Mouse (Mus musculus): ENCODE measurements at regions not wholly inside any gene's neighbourhood (a gene's known extent, or its start where the extent isn't known, plus 50 kb on each side); places are given as distances from the start of the nearest gene placed in this dataset.
"Not testable (repeated sequence)": the region's sequence is repeated elsewhere in the genome, so short reads cannot be mapped to it uniquely, and the experiment has no call there.

DNA sequence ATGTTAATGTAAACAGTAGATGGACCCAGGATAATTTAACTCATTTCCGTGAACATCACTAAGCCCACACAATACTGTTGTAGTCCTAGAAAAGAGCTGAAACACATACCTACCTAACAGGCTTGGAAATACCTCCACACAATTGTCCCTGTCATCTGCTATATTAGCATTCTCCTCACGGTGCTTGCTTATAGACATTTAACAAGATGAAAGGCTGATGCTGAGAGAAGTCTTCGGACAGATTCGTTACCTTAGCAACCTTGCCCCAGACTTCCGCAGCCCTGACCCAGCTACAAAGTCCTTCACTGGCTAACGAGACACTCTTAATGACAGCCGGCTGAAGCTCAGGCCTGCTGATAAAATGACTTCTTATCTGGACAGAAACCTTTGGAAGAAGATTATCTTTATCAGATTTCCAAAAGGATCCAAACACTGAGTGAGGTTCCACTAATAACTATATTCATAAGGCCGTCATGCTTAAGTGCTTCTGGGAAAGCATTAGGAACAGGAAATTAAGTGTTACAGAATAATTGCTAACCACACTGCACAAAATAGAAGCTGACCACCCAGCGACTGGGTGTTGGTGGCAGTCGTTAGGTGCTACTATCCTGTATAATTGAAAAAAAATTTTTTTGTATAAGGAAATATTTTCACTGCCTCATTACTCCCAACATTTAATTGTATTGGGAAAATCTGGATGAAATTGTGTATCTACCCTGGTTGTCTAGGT is 267.0 kb upstream of the Tmpo start:
- DNase-seq (ENCODE audit: low spot score): no peak

GRCm38 (mm10) chr10:91443321-91443720 is 262.2 kb upstream of the Tmpo start:
- no peak for DNase-seq (ENCODE audit: low spot score)

DNA sequence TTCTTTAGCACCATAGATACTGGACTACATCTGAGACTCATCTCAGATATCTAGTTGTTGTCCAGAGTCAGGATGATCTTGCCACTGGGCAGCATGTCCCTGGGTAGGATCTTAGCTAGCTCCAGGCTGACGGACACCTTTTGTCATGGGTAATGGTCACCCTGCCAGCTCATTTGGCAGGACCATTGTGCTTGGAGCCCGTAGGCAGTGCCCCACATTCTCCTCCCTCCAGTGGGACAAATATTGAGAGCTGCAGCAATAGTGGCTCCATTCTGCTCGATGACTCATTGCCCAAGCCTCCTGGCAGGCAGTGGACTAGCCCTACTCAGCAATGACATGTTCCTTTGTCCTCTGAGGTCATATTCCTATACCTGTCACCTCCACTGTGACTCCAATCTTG is 258.9 kb upstream of the Tmpo start:
- DNase-seq (ENCODE audit: low spot score): no peak

- no peak for DNase-seq (ENCODE audit: low spot score)
Measured at GRCm38 (mm10) chr10:91437917-91438316, 256.8 kb upstream of the Tmpo start.

DNA sequence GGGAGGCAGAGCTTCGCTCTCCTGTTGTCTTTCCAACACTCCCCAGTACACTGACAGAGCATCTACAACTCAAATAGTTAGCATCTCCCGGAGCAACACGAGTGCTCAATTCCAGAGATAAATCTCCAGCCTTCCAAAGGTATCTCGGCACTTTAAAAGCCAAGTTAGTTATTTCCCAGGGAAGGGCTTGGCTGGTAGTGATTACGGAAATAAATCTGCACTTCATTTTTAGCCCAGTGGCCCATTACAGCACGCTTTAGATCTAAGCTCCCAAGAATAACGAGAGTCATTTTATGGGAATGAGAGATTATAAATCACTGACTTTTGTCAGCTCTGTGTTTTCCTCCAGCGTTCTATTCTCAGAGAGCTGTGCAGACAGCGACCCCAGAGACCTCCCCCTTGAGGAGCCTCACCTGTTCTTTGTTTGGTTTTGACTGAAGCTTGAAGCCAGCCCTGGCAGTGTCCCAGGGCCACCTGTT is 255.0 kb upstream of the Tmpo start:
- DNase-seq (ENCODE audit: low spot score): no peak

DNA sequence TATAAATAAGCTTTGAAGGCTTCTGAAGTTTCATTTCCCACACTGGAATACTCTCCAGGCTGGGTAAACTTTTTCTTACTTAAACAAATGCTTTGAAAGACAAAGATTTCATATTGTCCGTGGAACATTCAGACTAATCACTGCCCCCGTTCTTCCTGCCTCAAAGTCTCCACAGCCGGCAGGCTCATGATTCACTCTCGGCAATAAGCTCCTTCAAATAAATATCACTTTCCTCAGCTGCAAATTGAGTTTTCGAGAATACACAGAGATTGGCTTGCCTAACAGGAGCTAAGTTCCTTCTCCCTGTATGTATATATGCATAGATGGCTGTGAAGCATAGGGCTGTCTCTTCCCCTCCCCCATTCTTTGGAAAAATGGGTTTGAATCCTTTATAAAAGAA is 249.2 kb upstream of the Tmpo start:
- no peak for DNase-seq (ENCODE audit: low spot score)

DNA sequence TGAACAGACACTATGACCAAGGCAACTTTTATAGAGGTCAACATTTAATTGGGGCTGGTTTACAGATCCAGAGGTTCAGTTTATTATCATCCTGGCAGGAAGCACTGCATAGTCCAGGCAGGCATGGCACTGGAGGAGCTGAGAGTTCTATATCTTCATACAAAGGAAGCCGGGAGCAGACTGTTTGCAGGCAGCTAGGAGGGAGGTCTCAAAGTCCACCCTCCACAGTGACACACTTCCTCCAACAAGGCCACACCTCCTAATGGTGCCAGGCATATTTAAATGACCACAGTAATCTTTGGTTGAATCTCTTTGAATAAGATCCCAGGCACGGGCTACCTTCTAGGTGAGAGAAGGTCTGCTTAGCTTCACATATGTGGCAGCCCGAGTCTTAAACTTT is 245.5 kb upstream of the Tmpo start:
- no peak for DNase-seq (ENCODE audit: low spot score)

DNA sequence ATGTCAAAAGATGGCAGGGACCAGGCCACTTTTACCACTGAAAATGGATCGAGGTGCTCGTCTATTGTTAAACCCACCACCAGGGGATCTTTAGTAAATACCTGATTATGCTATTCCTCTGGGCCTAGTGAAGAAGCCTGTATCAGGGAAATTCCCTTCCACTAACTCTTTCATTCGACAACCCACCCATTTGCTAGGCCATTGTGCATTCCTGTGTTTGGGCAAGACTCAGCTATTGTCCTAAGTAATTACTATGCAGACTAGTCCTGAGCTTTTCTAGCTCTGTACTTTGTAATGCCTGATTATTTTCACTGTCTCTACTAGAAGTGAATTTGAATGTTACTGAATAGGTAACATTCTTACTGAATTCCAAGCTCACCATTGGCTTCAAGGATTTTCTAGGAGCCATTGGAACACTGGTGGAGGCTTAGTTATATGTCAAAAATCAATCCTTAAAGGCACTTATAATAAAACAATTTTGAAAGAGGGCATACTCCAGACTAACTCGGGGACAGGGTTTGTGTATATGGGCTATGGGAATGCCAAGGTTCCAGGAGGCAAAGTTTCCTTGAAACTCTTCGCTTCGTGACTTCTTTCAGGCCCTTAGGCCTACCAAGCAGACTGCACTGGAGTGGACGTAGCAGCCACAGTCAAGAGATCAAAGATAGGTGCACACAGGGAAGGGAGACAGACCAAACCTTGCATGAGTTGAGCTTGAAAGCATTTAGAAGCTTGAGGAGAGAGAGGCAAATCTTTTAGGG is 244.7 kb upstream of the Tmpo start:
- not testable (repeated sequence) for DNase-seq (ENCODE audit: low spot score)

DNA sequence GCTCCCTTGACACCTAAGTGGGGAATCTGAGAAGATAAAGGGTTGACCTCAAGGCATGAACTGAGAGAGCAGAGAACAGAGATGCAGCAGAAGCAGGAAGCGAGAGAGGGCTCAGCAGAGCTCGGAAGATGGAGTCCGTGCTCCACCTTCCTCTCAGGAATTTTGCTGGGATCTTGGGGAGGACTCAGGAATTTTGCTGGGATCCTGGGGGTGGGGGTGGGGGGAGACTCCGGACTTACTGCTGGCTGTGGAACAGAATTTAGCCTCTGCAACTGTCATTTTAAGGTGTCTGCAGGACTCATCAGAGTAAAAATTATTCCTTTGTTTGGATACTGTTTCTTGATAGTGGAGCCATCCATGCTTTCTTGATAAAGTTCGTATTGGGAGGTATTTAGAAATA is 243.7 kb upstream of the Tmpo start:
- DNase-seq (ENCODE audit: low spot score): no peak

GRCm38 (mm10) chr10:91387255-91387654 is 206.1 kb upstream of the Tmpo start:
- DNase-seq (ENCODE audit: low spot score): no peak

GRCm38 (mm10) chr10:91384372-91384771 is 203.3 kb upstream of the Tmpo start:
- peak; percentile 3 for DNase-seq (ENCODE audit: low spot score)

GRCm38 (mm10) chr10:91376683-91377082 is 195.6 kb upstream of the Tmpo start:
- no peak for DNase-seq (ENCODE audit: low spot score)

DNA sequence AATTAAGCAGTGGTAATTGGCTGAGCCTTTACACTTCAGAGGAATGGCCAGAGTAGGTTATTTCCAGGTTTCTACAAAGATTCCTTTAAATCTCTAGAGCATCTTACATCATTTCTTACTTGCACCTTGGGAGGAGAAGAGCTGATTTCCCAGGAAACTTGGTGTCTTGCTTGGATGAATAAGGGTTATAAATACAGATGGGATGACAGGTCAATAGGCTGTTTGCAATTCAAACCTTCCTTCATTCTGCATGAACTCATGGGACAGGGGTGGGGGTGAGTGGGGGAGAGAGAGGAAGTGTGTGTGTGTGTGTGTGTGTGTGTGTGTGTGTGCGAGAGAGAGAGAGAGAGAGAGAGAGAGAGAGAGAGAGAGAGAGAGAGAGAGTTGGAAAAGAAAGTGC is 186.4 kb upstream of the Tmpo start:
- DNase-seq (ENCODE audit: low spot score): no peak

GRCm38 (mm10) chr10:91362587-91362986 is 181.5 kb upstream of the Tmpo start:
- DNase-seq (ENCODE audit: low spot score): no peak

DNA sequence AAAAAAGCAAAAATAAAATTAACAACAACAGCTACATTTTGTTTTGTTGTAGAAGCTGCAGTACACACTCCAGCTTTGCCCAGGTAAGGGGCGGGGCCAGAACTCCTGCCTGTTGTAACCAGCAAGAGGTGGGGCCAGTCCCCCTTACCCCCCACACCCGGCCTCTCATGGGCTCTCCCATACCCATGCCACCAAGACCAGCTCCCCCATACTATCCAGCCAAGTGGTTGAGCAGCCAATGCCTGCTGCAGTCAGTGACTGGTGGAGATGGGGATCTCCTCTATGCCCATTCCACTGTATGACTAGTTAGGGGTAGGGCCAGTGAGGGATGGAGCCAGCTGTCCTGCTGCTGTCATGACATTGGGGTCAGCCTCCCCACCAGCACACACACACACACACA is 180.5 kb upstream of the Tmpo start:
- no peak for DNase-seq (ENCODE audit: low spot score)

GRCm38 (mm10) chr10:91345465-91345864 is 164.3 kb upstream of the Tmpo start:
- no peak for DNase-seq (ENCODE audit: low spot score)

GRCm38 (mm10) chr10:91342083-91342482 is 161.0 kb upstream of the Tmpo start:
- no peak for DNase-seq (ENCODE audit: low spot score)

DNA sequence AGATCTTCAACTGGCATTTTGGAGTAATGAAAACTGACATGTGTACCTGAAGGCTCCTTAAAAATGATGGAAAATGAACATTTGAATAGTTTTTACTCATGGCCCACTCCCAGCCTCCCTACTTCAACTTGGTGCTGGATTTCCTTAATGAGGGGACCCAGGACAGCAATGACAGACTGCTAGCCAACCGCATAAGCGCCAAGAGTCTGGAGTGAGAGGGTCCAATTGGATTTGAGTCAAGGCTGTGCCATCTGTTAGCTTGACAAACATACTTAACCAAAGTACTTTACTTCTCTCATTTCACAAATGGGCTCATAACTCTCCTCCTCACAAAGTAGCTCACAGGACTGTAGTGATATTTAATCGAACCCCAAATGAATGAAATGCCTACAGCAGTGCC is 158.2 kb upstream of the Tmpo start:
- no peak for DNase-seq (ENCODE audit: low spot score)

GRCm38 (mm10) chr10:91326661-91327312 is 145.7 kb upstream of the Tmpo start:
- no peak for DNase-seq (ENCODE audit: low spot score)

DNA sequence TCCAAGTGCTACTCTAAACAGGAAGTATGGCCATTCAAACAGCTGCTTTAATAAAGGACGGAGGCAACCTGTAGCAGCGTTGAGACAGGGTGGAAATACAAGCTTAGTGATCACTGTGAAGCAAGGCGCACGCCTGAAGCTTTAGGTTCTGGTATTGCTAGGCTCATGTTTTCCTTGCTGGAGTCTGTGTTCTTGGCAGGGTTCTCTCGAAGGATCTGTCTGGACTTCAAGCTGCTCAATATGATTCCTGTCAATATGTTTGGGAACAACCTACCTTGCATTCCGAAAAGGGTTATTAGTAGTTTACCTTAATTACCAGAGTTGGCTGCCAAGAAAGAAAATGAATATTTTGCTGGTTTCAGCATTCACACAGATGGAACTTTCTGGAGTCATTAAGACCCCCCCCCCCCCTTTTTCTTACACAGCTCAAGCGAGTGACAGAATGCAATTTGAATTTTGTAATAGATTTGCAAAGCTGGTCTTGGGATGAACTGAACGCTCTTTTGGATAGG is 145.1 kb upstream of the Tmpo start:
- DNase-seq (ENCODE audit: low spot score): no peak

DNA sequence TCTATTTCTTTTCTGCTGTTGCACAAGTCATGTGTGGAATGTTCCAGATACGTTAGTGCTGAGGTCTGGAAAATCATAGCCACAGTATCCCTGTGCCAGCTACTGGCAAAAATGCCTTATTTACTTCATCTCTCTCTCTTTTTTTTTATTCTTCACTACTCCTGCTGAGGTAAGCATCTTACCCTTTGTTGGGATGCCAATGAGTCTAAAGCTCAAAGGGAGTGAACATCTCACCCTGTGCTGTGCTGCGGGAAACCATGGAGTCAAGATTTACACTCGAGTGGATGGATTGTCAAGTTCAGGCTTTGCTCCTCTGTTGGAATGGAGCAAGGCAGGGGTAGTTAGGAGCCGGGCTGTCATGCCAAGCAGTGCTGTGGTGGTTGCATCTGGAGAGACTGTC is 140.1 kb upstream of the Tmpo start:
- DNase-seq (ENCODE audit: low spot score): no peak

GRCm38 (mm10) chr10:91319442-91320112 is 138.5 kb upstream of the Tmpo start:
- no peak for DNase-seq (ENCODE audit: low spot score)

Measured in adipocyte (in vitro differentiated cells).